Mouse (Mus musculus) thymus, adult 18-20 months (tissue): ENCODE data around the gene Crk.
"Not testable (repeated sequence)": the region's sequence is repeated elsewhere in the genome, so short reads cannot be mapped to it uniquely, and the experiment has no call there.

Experiments used
- DNase-seq, 2 experiments: peaks; one replicate each; pipeline ENCODE4 v3.0.0; 2022; ENCODE audit warnings: mixed read lengths in 2 of 2

Gene Crk

DNA sequence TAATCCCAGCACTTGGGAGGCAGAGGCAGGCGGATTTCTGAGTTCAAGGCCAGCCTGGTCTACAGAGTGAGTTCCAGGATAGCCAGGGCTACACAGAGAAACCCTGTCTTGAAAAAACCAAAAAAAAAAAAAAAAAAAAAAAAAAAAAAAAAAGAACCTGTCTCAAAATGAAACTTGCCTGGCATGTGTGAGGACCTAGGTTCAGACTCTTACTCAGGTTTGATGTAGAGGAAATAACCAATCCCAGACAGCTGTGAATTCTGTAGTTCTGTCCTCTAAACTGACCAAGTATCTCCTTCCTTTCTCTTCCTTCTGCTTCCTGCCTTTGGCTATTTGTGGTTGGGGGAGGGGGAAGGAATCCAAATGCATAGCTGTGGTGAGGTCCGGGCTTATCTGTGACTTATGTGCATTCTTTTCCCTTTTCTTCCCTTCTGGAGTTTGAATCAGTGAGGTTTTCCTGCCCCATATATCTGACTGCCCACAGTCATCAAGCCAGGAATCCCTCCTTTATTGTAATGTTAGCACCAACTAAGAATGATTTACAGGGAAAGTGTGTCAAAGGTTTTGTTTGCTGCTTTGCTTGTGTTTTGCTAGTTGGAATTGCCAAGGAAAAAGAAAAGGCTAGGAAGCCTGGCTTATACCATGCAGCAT, 8.4 kb downstream of the Crk start:
- no peak for DNase-seq

DNA sequence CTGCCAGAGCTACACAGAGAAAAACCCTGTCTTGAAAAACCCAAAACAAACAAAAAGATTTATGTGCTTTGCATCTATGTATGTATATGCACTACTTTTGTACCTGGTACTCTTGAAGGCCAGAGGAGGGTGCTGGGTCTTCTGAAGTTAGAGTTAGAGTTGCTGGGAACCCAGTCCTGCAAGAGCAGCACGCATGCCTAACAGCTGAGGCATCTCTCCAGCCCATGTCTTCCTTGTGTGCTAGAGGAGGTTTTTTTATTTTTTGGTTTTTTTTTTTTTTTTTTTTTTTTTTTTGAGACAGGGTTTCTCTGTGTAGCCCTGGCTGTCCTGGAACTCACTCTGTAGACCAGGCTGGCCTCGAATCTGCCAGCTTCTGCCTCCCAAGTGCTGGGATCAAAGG, 9.1 kb downstream of the Crk start:
- DNase-seq, result no peak

DNA sequence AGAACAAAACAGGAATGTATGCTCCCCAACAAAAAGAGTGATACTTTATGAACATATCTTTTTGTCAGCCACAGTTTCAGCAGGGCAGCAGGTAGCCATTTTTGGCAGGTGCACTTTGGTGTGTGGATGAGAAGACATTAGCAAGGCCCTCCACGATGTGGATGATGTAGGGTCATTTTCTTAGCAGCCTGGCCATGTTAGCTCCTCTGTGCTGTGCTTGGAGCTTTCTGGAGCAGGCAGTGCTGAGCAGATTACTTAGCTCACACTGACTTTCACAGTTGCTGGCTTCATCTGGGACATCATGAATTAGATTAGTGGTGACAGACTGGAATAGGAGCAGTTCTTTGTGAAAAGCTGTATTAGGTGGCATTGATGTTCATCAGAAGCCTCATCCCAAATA, 10.9 kb downstream of the Crk start:
- no peak for DNase-seq

DNA sequence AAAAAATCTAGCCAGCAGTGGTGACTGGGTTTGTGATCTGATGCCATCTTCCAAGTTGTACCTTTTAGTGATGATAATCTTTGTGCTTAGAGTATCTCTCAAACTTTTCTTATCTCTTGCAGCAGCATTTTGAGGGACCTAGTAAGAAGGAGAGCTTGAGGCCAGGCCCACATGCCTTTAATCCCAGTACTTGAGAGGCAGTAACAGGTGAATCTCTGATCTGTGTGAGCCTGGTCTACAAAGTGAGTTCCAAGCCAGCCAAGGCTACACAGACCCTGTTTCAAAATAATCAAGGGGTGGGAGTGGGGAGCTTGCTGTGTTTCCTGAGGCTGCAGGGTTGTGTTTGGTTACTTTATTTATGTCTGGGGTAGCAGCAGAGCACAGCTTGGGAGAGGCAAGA, 12.0 kb downstream of the Crk start:
- no peak for DNase-seq

DNA sequence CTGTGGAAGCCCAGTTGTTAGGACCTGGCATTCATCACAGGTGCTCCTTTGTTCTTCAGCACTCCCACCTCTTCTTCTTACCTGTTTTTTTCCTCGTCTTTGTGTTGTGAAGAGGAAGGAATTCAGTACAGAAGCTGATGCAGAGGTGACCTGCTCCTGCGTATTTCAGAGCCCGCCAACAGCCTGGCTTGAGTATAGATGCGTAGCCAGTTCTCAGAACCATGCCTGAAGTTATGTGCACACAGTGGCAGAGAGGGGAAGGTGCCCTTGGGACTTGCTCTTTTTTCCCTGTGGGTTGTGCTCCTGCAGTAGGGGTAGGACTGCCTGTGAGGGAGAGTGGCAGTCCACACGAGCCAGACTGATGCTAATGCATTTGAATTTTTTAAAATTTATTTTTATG, 14.5 kb downstream of the Crk start:
- DNase-seq, result no peak

DNA sequence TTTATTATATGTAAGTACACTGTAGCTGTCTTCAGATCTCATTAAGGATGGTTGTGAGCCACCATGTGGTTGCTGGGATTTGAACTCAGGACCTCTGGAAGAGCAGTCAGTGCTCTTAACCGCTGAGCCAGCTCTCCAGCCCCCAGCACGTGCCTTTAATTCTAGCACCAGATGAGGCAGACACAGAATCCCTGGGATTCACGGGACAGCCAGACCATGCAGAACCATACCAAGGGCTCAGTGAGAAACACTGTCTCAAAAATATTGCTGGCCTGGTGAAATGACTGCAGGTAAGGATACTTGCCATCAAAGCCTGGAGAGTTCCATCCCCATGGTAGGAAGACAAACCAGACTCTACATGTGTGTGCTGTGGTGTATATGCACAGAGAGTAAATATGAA, 18.4 kb downstream of the Crk start:
- not testable (repeated sequence) for DNase-seq

DNA sequence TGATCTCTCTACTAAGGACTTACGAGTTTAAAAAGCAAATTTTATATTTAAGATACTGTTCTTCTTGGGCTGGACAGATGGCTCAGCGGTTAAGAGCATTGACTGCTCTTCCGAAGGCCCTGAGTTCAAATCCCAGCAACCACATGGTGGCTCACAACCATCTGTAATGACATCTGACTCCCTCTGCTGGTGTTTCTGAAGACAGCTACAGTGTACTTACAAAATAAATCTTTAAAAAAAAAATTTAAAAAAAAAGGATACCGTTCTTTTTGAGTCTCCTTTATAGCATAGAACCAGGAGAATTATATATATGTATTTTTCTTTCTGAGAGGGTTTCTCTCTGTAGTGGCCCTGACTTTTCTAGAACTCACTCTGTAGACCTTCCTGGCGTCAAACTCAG, 21.5 kb downstream of the Crk start:
- no peak for DNase-seq

DNA sequence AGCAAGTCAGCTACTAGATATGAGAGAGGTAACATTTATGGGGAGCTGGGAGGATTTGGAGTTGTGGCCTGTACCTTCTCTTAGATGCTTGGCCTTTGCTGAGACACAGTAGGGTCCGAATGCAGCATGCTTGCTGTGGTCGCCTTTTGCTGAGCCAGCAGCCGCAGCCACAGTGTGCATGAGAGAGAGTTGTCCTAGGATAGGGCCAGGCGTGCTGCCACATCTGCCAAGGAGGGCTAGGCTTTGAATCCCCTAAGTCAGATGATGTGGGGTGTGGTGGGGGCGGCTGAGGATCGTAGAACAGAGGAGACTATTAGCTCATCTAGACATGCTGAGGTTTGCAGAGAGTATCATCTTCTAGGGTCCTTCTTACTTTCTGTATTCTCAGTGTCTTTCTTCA, 23.7 kb downstream of the Crk start:
- DNase-seq, result no peak

DNA sequence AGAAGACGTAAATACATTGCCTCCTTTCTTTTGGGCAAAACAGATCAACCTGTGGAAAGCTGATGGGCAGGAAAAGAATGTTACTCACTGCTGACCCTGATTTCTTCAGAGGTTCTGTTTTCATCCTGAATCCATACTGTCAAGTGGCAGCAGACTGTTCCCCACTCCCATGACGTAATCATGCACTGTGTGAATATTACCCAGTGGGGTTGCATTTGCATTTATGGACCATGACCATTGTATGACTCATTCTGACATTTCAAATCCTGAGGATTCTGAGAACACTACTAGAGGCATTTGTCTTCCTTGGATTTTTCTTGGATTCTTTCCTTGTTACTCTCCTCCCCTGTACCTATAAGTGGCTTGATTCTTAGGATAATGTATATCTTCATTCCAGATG, 24.7 kb downstream of the Crk start:
- no peak for DNase-seq

DNA sequence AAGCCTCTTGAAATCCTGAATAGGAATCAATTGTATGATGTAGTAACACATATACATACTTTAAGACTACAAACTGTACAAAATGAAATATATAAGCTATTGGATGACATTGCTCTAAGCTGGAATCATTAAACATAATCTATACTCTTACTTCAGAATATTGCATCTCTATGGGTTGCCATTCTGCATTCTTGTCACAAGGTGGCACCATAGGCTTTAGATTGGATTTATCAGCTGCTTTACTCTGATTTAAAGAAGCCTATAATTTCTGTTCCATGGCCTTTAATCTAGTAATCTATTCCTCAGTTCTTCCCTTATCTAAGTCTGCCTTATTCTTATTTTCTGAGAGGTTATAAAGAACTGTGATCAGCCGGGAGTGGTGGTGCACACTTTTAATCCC, 34.9 kb downstream of the Crk start:
- DNase-seq, result no peak

DNA sequence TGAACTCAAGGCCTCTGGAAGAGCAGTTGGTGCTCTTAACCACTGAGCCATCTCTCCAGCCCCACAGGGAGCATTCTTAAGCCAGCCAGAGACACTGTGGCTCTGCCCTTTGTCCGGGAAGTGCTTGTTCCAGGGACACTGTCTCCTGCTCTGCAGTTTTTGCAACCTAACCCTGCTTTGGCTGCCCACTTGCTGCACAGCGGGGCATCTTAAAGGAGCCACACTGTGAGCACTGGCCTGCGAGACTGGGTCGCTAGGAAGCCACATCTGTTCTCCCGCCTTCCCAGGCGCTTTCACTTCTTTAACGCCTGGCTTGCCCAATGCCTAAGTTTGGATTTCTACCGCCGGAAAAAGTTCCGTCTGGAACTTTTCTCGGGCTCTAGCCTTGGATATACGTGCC, 36.5 kb downstream of the Crk start:
- DNase-seq, result no peak

DNA sequence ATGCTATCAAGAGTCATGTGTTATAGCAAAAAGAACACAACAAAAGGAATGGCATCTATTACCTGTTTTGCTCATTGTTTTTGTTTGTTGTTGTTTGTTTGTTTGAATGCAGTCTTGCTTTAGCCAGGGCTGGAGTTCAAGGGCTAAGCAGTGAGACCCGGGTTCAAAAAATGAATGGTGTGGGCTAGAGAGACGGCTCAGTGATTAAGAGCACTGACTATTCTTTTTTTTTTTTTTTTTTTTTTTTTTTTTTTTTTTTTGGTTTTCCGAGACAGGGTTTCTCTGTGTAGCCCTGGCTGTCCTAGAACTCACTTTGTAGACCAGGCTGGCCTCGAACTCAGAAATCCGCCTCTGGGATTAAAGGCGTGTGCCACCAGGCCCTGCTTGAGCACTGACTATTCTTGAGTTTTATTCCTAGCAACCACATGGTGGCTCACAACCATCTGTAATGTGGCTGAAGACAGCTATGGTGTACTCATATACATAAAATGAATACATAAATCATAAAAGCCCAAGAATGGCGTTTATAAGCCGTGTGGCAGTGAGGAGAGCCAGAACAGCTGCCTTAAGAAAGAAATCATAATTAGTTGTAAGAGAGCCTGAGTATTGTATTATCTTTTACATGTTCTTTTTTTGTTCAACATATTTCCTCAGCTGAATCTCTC, 37.7 kb downstream of the Crk start:
- DNase-seq, result no peak

DNA sequence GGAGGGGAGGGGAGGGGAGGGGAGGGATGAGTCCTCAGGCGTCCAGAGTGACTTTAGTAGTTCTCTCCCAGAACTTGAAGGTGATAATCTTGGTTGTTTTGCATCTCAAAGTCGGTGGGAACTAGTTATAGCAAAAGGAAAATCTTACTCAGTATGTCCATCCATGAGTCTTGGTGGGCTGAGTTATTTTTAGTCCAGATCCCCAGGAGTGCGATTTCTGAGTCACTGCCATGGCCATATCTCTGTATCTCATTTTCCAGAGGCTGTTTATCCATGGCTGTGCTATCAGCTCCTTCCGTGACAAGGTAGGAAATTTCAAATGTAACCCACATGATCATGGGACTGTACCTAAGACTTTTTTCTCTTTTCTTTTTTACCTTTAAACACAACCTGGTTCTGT, 43.3 kb downstream of the Crk start:
- no peak for DNase-seq

DNA sequence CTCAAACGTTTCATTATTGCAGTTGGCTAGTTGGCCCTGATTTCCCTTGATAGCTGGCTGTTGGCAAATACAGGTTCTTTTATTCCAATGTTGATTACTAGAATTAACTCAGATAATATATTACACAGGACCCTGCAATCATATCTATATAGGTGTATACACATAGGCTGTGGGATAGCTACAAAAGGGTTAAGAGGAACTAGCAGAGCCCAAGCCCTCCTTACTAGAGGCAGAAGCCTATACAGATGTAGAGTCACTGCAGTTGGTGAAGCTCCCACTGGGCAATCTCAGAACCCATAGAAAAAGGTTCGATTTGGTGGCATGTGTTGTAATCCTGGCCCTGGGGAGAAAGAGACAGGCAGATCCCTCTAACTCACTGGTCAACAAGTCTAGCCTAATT, 48.1 kb downstream of the Crk start:
- no peak for DNase-seq

DNA sequence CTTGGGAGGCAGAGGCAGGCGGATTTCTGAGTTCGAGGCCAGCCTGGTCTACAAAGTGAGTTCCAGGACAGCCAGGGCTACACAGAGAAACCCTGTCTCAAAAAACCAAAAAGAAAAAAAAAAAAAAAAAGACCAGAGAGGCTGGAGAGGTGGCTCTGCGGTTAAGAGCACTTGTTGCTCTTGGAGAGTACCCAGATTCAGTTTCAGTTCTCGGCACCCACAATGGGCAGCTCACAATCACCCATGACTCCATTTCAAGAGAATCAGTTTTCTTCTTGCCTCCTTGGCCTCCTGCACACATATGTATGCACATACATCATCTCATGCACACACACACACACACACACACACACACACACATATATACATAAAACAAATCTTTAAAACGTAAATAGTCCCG, 48.6 kb downstream of the Crk start:
- not testable (repeated sequence) for DNase-seq

DNA sequence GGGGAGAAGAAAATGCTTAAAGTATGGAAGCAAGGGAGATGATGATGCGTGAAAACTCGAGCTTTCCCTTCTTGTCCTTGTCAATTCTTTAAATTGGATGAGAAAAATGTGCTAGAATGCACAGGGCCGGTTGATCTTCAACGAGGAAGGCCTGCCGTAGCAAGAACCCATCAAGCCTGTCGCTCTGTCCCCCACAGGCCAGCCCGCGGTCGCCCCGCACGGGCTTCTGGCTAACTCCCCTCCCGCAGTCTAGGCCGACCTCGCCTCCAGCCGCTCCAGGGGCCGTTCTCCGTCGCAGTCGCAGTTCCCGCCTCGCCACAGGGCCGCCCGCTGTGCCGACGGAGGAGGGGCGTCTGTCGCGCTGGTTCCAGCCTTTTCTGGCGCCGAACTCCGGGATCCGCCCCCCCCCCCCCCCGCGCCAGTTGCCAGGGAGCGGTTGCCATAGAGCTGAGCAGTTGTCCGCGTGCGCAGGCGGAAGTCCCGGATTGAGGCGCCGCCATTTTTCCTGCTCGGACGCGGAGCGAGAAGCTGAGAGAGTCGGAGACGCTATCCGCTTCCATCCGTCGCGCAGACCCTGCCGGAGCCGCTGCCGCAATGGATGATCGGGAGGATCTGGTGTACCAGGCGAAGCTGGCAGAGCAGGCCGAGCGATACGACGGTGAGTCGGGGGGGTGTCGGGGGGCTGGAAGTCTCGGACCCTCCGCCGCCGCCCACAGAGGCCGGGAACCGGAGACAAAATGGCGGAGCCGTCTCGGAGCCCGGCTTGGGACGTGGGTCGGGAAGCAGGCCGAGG, 53.6 kb downstream of the Crk start, which contains the start of gene Ywhae:
TSS of gene Ywhae (plus strand) at position 436 of the 793 bp plus-strand sequence.
- peak; percentile 74 to 84 for DNase-seq

DNA sequence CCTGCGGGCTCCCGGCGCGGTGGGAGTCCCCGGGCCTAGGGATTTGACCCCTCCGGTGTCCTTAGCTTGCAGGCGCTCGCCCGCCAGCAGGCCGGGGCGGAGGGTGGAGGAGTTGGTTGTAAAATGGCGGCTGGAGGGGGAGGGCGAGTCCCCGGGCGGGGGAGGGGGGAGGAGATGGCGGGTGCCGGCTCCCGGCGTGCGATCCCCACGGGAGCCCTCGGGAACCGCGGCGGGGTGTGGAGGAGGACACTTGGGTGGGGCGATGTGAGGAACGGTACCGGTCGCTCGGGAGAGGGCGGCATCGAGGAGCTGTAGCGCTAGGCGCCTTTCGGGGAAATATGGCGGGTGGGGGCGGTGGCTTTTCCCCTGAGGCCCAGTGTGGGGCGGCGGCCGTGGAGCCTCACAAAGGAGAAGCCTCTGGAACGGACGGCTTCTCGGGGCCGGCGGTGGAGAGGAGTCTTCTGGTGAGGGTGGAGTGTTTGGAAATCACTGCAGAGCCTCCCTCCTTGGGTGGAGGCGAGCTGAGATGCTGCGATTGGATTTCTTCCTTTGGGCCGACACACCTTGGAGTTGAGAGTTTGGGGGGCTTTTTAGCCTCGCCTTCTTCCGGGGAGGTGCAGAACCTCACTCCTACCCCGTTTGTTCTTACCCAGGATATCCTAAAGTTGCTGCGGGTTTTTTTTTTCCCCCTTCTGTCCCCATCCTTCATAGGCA, 54.3 kb downstream of the Crk start:
- peak; percentile 53 to 63 for DNase-seq

DNA sequence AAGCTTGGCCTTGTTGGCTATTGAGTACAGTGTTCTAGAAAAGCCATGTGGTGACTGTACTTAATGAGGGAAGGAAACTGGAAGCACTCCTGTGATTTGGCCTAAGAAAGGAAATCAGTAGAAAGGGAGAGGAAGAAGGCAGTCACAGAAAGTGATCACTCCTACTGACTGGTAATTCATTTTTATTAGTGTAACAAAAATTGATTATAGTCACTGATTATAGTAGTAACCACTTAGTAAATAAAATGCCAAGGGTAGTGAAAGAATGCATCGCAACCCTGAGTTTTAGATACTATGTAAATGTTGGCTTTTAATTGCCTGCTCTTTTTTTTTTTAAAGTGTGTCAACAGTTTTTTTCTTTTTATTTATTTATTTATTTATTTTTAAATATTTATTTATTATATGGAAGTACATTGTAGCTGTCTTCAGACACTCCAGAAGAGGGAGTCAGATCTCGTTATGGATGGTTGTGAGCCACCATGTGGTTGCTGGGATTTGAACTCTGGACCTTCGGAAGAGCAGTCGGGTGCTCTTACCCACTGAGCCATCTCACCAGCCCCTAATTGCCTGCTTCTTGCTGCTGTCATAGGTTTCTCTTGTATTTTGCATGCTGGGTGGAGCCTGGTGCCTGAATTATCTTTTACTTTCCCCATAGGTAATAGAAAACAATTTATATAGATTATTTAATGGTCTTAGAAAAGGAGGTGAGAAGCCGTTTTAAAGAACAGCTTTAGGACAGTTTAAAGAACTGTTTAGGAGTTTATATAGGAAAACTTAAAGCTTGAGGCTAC, 56.6 kb downstream of the Crk start:
- no peak for DNase-seq

DNA sequence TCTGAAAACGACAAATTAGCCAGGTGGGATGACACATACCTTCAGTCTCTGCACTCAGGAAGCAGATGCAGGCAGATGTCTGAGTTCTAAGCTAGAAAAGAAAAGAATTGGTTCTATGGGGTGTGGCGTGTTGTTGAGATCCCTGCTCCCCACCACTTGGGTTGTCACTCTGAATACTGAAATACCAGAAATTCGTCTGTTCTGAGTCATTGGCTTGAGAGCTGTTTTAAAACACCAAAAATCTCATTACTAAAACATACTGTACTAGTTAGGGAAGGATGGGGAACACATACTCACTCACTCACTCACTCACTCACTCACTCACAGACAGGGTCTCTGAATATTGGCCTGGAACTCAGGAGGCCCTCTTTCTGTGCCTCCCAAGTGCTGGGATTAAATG, 57.9 kb downstream of the Crk start:
- no peak for DNase-seq

DNA sequence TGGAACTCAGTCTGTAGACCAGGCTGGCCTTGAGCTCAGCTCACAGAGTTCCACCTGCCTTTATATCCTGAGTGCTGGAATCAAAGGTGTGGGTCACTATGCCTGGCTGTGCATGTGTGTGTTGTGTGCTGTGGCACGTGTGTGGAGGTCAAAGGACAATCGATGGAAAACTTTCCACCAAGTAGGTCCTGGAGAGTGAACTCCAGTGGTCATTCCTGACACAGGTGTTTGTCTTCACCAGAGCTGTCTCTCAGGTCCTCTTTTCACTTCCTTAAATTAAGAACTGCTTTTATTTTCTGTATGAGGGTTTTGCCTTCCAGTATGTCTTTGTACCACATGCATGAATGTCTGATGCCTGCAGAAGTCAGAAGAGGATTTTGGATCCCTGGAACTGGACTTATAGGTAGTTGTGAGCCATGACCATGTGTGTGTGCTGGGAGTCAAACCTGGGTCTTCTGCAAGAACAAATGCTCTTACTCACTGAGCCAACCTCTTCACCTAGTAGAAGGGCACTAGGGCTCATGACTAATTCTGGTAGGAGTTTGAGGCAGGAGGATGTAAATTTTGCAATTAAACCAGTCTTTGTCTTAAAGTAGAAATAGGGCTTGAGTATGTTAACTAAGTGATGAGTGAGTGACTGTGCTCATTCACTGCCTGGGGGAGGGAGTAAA, 58.9 kb downstream of the Crk start:
- no peak for DNase-seq

DNA sequence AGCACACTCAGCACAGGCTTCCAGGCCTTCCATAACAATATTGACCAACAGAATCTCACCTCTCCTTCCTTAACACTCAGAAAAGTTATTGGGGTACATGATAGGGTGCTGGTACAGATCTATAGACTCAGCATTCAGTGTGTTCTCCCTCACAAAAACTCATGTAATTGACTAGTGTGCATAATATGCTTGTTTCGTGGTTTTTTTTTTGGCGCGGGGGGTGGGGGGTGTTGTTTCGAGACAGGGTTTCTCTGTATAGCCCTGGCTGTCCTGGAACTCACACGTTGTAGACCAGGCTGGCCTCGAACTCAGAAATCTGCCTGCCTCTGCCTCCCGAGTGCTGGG, 59.4 kb downstream of the Crk start:
- no peak for DNase-seq

DNA sequence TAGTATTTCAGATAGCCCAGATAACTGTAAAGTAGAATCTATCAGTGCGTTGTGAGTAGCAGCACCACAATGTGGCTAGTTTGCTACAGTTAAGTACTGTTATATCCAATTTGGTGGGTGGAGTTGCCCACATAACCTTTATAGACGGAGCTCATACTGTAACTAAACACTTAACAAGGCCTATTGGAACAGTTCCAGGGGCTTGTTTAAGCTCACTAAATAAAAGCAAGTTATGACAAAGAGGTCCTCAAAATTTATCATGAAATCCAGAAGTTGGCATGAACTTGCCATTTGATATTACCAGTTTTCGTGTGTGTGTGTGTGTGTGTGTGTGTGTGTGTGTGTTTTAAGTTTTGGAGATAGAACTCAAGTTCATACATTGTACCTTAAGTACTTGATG, 61.1 kb downstream of the Crk start:
- no peak for DNase-seq
